Mouse (Mus musculus) bone marrow, adult 2 months (tissue): ENCODE results near the gene Stx1a.

ENCODE experiments used
- CTCF ChIP-seq: fragments of 200-500 bp; IDR thresholded peaks from 2 replicates; pipeline ENCODE4 v1.5.1; 2011; ENCODE audit warnings: low read length, control low read depth; ENCODE audit not compliant: control insufficient read depth, insufficient read depth
- POLR2A ChIP-seq: fragments of 200-500 bp; IDR thresholded peaks from 2 replicates; pipeline ENCODE4 v1.6.1; 2011; ENCODE audit warnings: low read depth, mild to moderate bottlenecking, control low read depth, low read length, borderline replicate concordance; ENCODE audit not compliant: control insufficient read depth

DNA sequence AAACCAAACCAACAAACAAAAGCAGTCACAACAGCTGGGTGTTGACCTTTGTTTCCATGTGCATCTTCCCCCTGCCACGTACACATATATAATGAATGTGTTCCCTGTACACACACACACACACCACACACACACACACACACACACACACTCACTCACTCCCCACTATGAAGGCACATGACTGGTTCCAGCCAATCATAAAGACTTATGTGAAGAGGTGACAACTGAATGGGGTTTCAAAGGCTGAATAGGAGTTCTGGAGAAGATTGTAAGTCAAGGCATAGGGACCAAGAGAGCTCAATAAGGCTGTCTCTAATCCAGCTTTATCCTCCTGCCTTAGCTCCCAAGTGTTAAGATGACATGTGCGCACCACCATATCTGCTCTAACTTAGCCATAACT is 56.3 kb downstream of the Stx1a start:
- TF ChIP-seq CTCF (no peak), POLR2A (no peak)
